Mouse (Mus musculus): ENCODE results near the gene Trmt5.
A peak's percentile ranks its signal among the peaks of the same experiment; 100 is the strongest.

Gene Trmt5

GRCm38 (mm10) chr12:73269933-73270332 is 16.6 kb downstream of the Trmt5 start:
- DNase-seq (ENCODE audit: low spot score), result peak; percentile 34

DNA sequence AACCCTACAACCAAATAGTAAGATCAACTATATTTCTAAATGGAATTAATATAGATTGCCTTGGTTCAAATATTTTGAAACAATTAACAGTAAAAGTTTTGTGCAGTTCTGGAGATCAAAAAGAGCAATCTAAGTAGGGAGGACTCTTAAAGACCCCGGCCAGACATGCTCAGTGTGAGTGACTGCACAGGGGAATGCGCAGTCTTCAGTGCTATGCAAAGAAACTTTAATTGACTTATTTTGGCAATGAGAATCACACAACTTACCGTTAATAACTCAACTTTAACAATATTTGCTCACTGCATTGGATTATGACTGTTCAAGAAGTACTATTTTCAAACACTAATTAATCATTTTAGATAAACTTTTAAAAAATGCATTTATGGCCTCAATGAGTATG is 17.0 kb downstream of the Trmt5 start:
- DNase-seq (ENCODE audit: low spot score), result no peak

- no peak for DNase-seq (ENCODE audit: low spot score)
Measured at GRCm38 (mm10) chr12:73268497-73268896, 18.0 kb downstream of the Trmt5 start.

- DNase-seq (ENCODE audit: low spot score), result no peak
Measured at GRCm38 (mm10) chr12:73266597-73266996, 19.9 kb downstream of the Trmt5 start.

DNA sequence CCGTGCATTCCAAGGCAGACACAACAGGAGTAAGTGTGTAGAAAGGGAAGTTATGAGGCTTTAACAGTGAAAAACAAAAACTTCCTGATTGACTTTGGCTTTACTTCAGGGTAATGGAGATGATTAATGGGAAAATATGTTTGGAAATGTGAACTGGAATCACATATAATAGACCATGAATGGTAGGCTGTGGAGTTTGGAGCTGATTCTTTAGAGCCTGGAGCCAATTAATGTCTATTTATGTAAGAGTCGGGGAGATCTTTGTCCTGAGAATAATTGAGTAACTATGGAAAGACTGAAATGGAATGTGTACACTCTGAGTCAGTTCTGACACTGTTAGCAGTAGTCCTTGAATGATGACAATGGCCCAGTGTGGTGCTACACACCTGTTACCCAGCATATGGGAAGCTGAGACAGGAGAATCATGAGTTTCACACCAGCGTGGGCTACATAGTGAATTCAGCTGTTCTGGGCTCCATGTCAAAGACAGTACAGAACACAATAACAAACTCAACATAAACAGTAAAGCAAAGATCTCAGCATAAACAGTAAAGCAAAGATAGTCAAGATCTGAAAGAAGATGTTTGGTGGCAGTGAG is 21.0 kb downstream of the Trmt5 start:
- no peak for DNase-seq (ENCODE audit: low spot score)

DNA sequence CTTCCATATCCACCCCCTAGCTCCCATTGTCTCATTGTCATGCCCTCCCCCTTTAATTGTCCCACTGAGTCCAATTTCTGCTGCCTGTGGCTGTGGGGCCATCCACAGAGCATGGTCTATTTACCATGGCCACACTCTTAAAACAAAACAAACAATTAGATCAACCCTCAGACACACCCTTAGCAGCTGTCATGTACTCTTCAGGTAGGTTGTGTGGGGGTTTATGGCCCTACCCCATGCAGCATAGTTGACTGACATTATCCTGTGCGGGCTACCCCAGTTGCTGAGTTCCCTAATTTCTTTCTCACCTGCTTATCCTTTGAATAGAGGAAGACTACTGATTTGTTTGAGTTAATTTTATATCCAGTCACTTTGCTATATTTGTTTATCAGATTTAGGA is 26.2 kb downstream of the Trmt5 start:
- DNase-seq (ENCODE audit: low spot score), result no peak

GRCm38 (mm10) chr12:73259269-73259668 is 27.2 kb downstream of the Trmt5 start:
- DNase-seq (ENCODE audit: low spot score), result no peak

DNA sequence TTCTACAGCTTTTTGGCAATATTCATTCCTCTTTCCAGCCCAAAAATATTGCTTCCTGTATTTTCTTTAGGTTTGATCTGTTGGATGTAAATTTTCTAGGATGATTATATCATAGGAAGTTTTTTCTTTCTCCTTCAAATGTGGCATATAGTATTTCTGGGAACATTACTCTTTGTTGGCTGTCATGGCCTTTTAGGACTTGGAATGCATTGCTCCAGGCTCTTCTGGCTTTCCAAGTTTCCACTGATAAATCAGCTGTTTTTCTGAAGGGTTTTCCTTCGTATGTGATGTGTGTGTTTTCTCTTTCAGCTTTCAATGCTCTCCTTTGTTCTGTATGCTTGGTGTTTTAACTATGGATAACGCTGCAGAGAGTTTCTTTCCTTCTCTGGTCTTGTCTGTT is 31.5 kb downstream of the Trmt5 start:
- no peak for DNase-seq (ENCODE audit: low spot score)

- no peak for DNase-seq (ENCODE audit: low spot score)
Measured at GRCm38 (mm10) chr12:73245687-73246086, 40.8 kb downstream of the Trmt5 start.

DNA sequence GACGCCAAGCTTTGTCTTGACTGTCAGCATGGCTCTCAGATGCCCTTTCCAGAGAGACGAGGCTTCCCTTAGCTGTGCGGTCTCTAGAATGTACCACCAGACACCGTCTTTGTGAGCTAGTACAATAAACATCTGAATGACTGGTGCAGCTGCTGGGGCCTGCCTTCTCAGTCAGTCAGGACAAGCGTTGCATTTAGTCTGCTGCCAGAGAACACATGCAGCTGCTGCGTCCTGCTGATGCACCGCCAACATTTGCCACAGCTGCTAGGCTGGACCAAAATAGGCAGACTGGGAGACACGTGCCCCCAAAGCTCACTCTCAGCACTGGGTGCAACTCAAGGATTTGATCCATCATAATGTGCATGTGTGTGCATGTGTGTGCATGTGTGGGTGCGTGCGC is 44.5 kb downstream of the Trmt5 start:
- no peak for DNase-seq (ENCODE audit: low spot score)

GRCm38 (mm10) chr12:73232586-73232985 is 53.9 kb downstream of the Trmt5 start:
- no peak for DNase-seq (ENCODE audit: low spot score)

GRCm38 (mm10) chr12:73231552-73231951 is 55.0 kb downstream of the Trmt5 start:
- no peak for DNase-seq (ENCODE audit: low spot score)

DNA sequence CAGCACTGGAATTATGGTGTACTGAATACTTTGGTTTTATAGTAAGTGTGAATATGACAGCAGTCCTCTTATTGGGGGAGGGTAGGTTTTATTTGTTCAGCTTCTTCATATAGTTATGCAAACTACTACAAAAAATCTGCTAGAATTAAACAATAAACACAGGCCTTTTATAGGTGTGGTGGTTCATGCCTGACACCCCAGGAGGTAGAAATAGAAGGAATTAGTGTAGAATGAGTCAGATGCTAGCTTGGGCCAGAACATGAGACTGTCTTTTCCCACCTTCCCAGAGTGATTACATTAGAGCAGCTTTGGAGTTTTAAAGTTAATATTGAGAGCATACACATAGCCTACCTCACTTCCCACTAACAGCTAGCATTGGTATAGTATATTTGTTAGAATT is 56.3 kb downstream of the Trmt5 start:
- DNase-seq (ENCODE audit: low spot score), result no peak
